Mouse (Mus musculus): ENCODE measurements around the gene Ttyh2.

- TF ChIP-seq CTCF (IDR thresholded peaks at IDR 0.05; ENCODE audit: extremely low read depth, insufficient read depth, low read length): no peak
- no peak for TF ChIP-seq POLR2A (IDR thresholded peaks at IDR 0.05; ENCODE audit: extremely low read depth, insufficient read depth, low read length)
Observed at GRCm38 (mm10) chr11:114731711-114732110, 56.5 kb downstream of the Ttyh2 start.
